Mouse (Mus musculus): ENCODE measurements around the gene Arhgap36.

The Arhgap36 gene

DNA sequence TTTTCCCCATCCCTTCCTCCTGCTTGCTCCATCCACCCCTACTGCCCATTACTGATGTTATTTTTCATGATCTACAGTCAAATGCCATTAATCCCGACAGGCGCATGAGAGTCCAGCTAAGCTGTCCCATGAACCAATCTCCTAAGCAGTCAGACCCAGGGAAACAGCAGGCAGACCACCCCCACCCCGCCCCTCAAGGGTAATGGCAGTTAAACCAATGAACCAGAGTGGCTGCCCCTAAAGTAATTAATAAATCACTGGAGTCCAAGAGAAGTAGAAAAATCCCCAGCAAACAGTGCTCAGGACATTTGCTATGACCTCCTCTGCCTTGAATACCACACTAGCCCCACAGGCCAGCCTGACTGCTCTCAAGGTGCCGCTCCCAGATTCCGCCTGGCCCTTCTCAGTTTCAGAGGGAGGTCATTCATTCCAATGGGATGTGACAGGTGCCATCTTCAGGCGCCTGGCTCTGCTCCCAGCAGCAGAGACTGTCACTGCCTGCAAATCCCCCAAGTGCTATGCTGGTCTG, at the start of gene Arhgap36:
Gene Arhgap36, plus strand, starts transcription at position 504 of the 529 bp plus-strand sequence.
- no peak for DNase-seq (ENCODE audit: low read depth in 2 of 2, low spot score in 2 of 2)

- DNase-seq (ENCODE audit: low read depth in 2 of 2, low spot score in 2 of 2): no peak
These were observed 6.0 kb upstream of the Arhgap36 start for GRCm38 (mm10) chrX:49457781-49458180.

DNA sequence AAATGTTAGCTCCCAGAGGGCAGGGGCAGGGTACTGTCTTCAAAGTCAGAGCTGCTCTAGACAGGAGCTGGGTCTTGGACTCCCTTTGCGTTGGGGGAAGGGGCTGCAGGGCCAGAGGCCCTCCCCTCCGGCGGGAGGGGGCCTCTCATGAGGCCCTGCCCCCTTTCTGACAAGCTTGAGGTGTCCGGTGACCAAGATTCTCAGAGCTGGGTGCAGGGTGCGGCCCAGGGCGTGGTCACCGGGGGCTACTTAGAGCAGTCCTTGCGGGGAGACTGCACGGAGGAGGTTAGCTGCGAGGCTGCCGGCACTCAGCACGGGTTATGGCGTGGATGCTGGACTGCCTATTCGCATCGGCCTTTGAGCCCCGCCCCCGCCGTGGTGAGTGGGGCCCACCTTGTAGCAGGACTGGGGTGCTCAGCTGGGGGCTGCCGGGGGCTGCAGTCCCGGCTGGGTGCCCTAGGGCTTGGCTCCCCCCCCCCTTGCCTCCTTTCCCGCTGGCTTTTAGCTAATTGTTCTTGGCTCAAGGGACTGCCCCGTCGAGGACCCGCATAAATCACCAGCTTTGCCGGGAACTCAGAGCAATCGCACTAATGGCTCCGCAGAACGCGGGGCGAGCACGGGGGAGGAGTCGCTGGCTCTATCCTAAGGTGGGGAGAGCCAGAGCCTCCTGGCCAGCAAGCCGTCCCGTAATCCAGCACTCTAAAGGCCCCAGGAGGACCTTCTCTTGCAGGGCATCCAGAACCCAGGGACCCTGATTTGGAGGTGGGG, 6.7 kb downstream of the Arhgap36 start:
- DNase-seq (ENCODE audit: low read depth in 2 of 2, low spot score in 2 of 2): no peak

DNA sequence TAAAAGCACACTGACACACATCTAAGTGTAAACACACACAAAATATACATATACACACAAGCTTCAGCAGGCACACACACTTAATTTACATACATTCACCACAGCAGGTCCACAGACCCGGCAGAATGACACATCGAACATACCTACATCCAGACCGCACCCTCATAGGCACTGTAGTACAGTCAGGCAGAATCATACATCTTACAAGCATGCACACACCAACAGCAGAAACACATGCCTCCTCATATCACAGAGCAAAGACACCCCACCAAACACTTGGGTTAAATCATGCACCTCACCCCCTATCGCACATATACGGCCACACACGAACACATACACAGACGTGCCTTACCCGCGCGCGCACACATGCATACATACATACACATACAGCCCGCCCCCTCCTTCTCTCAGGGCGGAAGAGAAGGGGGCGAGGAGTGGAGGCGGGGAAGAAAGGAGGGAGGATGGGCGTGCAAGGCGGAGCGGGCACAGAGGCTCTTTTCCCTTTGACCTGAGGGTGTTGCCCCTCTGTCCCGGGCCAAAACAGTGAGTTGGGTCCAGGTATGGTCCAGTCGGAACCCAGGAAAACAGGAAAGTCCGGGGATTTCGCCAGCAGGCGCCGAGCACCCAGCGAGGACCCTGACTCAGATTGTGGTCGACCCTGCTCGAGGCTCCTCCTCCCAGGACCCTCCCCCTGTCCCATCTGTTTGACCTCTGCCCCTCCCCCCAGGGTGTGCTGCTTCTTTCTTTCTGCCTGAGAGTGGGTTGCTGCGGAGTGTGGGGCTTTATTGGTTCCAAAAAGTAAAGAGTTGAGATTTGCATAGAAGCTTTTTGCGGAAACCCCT, 16.4 kb downstream of the Arhgap36 start:
- no peak for DNase-seq (ENCODE audit: low read depth in 2 of 2, low spot score in 2 of 2)

DNA sequence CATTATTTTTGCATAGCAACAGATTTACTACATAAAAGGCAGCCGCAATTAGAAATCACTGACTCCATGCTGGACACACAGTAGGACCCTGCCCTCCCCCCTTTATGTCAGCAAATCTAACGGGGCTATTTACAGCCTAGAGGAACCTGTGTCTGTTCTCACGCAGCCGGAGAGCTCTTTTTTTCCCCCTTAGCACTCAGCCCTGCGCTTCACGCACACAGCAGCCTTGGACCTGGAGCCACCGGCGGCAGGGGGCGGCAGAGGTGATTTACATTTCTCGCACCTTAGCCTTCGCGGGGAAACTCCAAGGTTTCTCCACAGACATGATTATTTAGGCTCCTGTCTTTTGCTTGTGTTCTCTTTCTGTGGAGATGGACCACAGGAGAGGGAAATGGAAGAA, 17.1 kb downstream of the Arhgap36 start:
- no peak for DNase-seq (ENCODE audit: low read depth in 2 of 2, low spot score in 2 of 2)

DNA sequence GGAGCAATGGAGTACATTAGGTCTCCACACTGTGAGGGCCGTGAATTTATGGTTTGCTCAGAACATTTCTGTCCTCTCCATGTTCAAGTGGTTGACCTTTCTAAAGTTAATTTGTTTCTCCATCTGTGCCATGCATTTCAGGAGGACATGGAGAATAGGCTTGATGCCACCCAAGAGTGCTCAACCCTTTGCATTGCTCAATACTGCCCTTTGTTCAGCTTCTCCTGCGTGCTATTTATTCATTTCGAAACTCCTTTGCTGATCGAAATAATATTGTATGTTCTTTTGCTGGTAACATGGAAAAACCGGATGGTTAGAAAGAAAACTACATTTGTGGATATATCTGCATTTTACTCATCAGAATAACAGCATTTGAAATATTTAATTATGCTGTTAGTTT, 25.4 kb downstream of the Arhgap36 start:
- no peak for DNase-seq (ENCODE audit: low read depth in 2 of 2, low spot score in 2 of 2)

- DNase-seq (ENCODE audit: low read depth in 2 of 2, low spot score in 2 of 2): no peak
These were observed 30.1 kb downstream of the Arhgap36 start for GRCm38 (mm10) chrX:49493739-49494449.

Measured in CD8-positive naive resting alpha-beta T cell, adult 2 months (primary cell).